Mouse (Mus musculus): ENCODE results near the gene Eif2d. TPM values are rescaled to one million over a fixed set of nuclear protein-coding genes. Genes with fewer than 3 reads are reported as not detected.

Gene Eif2d
- polyA plus RNA-seq, 1 experiment, result 41.9 TPM

DNA sequence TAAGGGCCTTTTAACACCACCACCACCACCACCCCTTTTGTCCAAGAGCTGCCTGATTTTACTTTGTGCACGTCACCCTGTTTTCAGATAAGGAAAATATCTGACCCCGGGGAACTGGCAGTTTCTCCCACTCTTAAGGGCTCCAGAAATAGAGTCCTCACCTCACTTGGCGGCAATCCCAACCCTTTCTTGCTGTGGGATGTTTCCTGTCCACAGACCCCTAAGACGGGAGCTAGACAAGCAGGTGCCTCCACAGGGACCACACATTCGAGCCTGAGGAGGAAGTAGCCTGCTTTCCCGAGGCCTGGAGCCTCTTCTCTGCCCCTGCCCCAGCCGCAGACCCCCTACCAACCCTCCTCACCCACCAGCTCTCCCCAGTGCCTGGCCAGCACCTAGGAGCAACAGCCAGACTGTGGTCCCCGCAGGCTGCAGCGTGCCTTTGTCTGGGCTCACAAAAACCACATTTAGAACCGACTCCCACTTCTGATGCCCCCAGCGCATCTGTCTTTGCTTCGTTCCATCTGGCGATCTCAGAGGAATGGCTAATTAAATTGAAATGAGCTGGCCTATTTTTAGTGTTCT lies 36.5 kb upstream of the Eif2d start:
- no peak overlapping the region for H3K27ac ChIP-seq (ENCODE audit: control insufficient read depth, insufficient read depth, low read length)
- TF ChIP-seq POLR2A (IDR thresholded peaks at IDR 0.05; ENCODE audit: control insufficient read depth, extremely low read depth, insufficient read depth, low read length, poor library complexity) (no peak), CTCF (IDR thresholded peaks at IDR 0.05; ENCODE audit: borderline replicate concordance, control insufficient read depth, extremely low read depth, insufficient read depth, low read length, poor library complexity) (no peak)
- WGBS, result 34% methylated on average over 13 of the region's 13 CpGs
- no peak for DNase-seq
- H3K36me3 ChIP-seq (ENCODE audit: control insufficient read depth, insufficient read depth, low read length), result no peaks in the 10 kb centered on the region
- H3K27me3 ChIP-seq (ENCODE audit: control insufficient read depth, insufficient read depth, low read length), result no peaks in the 10 kb centered on the region
- H3K4me1 ChIP-seq (replicated peaks; ENCODE audit: control insufficient read depth, insufficient read depth, low read length), result no peaks in the 10 kb centered on the region
- H3K4me3 ChIP-seq (ENCODE audit: control insufficient read depth, insufficient read depth, low read length), result no peak overlapping the region

DNA sequence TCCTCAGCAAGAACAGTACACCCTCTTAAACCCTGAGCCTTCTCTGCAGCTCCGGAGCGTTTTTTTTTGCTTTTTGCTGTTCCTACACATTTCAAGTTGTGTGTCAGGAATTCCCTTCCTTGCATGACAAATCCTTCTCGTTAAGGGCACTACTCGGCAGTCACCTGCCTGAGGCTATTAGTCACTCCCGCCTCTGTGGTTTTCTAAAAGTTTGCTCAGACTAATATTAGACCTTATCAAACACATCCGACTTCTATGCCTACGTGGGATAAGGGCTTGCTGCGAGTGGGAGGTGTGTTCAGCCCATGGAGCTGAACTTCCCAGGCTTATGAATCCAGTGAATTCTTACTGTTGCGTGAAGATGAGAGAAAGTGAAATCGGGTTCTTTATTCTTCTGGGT lies 34.5 kb upstream of the Eif2d start:
- Histone ChIP-seq H3K4me1 (replicated peaks; ENCODE audit: control insufficient read depth, insufficient read depth, low read length) (no peaks in the 10 kb centered on the region), H3K36me3 (ENCODE audit: control insufficient read depth, insufficient read depth, low read length) (no peaks in the 10 kb centered on the region), H3K4me3 (ENCODE audit: control insufficient read depth, insufficient read depth, low read length) (no peak overlapping the region), H3K27ac (ENCODE audit: control insufficient read depth, insufficient read depth, low read length) (no peak overlapping the region), H3K27me3 (ENCODE audit: control insufficient read depth, insufficient read depth, low read length) (no peaks in the 10 kb centered on the region)
- TF ChIP-seq POLR2A (IDR thresholded peaks at IDR 0.05; ENCODE audit: control insufficient read depth, extremely low read depth, insufficient read depth, low read length, poor library complexity), result no peak
- TF ChIP-seq CTCF (IDR thresholded peaks at IDR 0.05; ENCODE audit: borderline replicate concordance, control insufficient read depth, extremely low read depth, insufficient read depth, low read length, poor library complexity), result no peak
- WGBS, result 86% methylated on average over 10 of the region's 10 CpGs
- no peak for DNase-seq

DNA sequence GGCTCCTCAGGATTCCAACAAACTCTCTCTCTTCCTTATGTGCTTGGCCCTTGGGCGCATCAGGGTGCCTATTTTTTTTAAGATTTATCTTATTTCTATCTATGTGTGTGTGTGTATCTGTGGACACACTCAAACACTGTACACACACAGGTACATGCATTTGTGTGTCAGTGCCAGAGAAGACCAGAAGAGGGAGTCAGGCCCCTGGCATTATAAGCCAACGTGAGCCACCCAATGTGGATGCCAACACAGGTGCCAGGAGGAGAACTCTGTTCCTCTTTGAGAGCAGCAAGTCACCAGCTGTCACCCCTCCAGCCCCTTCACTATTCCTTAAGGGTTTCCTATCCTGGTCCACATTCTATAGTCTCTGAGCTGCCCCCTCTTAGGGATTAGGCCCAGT lies 34.0 kb upstream of the Eif2d start:
- DNase-seq, result peak; percentile 69
- no peaks in the 10 kb centered on the region for H3K36me3 ChIP-seq (ENCODE audit: control insufficient read depth, insufficient read depth, low read length)
- no peaks in the 10 kb centered on the region for H3K27me3 ChIP-seq (ENCODE audit: control insufficient read depth, insufficient read depth, low read length)
- H3K27ac ChIP-seq (ENCODE audit: control insufficient read depth, insufficient read depth, low read length), result no peak overlapping the region
- no peak overlapping the region for H3K4me3 ChIP-seq (ENCODE audit: control insufficient read depth, insufficient read depth, low read length)
- 50% methylated on average over 2 of the region's 2 CpGs for WGBS
- H3K4me1 ChIP-seq (replicated peaks; ENCODE audit: control insufficient read depth, insufficient read depth, low read length), result no peaks in the 10 kb centered on the region
- TF ChIP-seq CTCF (IDR thresholded peaks at IDR 0.05; ENCODE audit: borderline replicate concordance, control insufficient read depth, extremely low read depth, insufficient read depth, low read length, poor library complexity) (no peak), POLR2A (IDR thresholded peaks at IDR 0.05; ENCODE audit: control insufficient read depth, extremely low read depth, insufficient read depth, low read length, poor library complexity) (no peak)

DNA sequence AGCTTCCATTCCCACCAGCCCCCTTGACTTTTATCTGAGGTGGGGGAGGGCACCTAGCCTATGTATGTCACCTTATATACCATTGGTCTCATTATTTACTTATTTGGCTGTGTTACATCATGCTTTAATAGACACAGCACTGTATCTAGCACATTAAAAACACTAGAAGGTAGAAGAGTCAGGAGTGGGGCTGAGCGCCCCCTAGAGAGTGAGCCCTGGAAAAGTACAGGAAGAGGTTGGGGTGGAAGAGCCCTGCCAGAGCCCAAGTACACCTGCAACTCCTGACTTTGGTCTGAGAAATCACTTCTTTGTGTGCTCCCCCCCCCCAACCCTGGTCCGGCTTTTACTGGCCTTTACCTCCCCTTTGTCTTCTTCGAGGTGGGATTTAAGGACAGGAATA lies 31.0 kb upstream of the Eif2d start:
- no peak overlapping the region for H3K27ac ChIP-seq (ENCODE audit: control insufficient read depth, insufficient read depth, low read length)
- H3K4me1 ChIP-seq (replicated peaks; ENCODE audit: control insufficient read depth, insufficient read depth, low read length), result no peaks in the 10 kb centered on the region
- WGBS, result 33% methylated on average over 3 of the region's 3 CpGs
- TF ChIP-seq POLR2A (IDR thresholded peaks at IDR 0.05; ENCODE audit: control insufficient read depth, extremely low read depth, insufficient read depth, low read length, poor library complexity) (no peak), CTCF (IDR thresholded peaks at IDR 0.05; ENCODE audit: borderline replicate concordance, control insufficient read depth, extremely low read depth, insufficient read depth, low read length, poor library complexity) (no peak)
- no peak overlapping the region for H3K4me3 ChIP-seq (ENCODE audit: control insufficient read depth, insufficient read depth, low read length)
- H3K27me3 ChIP-seq (ENCODE audit: control insufficient read depth, insufficient read depth, low read length), result no peaks in the 10 kb centered on the region
- peak; percentile 60 for DNase-seq
- no peaks in the 10 kb centered on the region for H3K36me3 ChIP-seq (ENCODE audit: control insufficient read depth, insufficient read depth, low read length)

DNA sequence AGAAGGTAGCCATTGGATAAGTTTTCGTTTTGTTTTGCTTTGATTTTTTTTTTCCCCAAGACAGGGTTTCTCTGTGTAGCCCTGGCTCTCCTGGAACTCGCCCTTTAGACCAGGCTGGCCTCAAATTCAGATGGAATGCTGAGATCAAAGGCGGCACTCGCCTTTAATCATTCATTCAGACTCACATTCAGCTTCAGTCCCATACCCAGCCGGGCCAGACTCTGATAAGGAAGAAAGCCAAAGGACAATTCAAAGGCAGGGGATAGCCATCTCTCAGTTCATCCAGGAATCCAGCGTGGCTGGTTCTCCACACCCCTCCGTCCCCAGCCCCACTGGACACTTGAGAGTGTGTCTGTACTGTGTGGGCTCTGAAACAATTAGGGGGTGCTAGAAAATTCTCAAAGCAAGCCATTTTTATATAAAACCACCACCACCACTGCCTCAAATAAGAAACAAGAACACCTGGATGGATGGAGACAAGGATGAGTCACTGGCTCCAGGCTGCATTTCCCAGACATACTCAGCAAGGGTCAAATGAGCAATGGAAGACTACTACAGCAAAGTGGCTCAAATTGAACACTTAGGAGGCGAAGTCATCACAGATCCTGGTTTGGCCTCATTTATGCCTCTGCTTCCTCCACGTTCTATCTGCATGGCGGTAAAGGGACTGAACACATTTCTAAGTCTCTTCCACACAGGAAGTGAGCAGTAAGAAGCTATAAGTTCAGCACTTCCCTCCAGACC lies 29.3 kb upstream of the Eif2d start:
- H3K27ac ChIP-seq (ENCODE audit: control insufficient read depth, insufficient read depth, low read length), result no peak overlapping the region
- no peaks in the 10 kb centered on the region for H3K4me1 ChIP-seq (replicated peaks; ENCODE audit: control insufficient read depth, insufficient read depth, low read length)
- WGBS, result 91% methylated on average over 10 of the region's 10 CpGs

DNA sequence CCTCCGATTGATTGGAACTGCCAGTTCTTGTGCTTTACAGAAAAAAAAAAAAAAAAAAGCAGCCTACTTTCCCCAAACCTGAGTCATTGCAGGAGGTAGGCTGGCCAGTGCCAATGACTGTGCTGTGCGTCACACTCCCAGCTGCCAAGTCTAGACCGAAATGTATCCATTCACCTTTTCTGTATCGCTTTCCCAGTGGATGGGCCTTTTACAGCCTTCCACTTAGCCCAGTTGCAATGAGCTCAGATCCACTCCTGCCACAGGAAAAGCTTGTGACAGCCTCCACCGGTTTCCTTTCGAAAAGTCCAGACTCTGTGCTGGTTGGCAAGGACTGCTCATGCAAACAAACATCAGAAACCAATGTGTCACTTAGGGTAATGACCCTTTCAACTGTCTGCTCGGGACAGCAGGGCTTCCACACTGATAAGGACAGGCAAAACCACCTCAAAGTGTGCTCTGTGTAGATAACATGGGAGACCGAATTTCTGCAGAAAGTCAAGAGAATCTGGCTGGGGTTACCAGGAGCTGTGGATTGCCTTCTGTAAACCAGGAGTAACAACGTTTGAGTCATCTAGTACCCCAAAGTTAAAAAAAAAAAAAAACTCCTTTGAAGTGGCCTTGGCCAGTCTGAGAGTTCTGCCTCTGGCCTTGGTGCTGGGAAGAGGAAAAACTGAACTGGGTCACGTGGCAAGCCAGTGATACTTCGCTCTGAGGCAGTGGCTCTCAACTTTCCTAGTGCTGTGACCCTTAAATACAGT lies 26.8 kb upstream of the Eif2d start:
- H3K4me1 ChIP-seq (replicated peaks; ENCODE audit: control insufficient read depth, insufficient read depth, low read length), result no peaks in the 10 kb centered on the region

More for the DNA sequence above, 29.3 kb upstream of the Eif2d start:
- Histone ChIP-seq H3K36me3 (ENCODE audit: control insufficient read depth, insufficient read depth, low read length) (no peaks in the 10 kb centered on the region), H3K27me3 (ENCODE audit: control insufficient read depth, insufficient read depth, low read length) (no peaks in the 10 kb centered on the region), H3K4me3 (ENCODE audit: control insufficient read depth, insufficient read depth, low read length) (no peak overlapping the region)
- no peak for DNase-seq
- no peak for TF ChIP-seq POLR2A (IDR thresholded peaks at IDR 0.05; ENCODE audit: control insufficient read depth, extremely low read depth, insufficient read depth, low read length, poor library complexity)
- TF ChIP-seq CTCF (IDR thresholded peaks at IDR 0.05; ENCODE audit: borderline replicate concordance, control insufficient read depth, extremely low read depth, insufficient read depth, low read length, poor library complexity), result no peak

More for the DNA sequence above, 26.8 kb upstream of the Eif2d start:
- H3K36me3 ChIP-seq (ENCODE audit: control insufficient read depth, insufficient read depth, low read length), result no peaks in the 10 kb centered on the region
- no peak overlapping the region for H3K27ac ChIP-seq (ENCODE audit: control insufficient read depth, insufficient read depth, low read length)
- no peaks in the 10 kb centered on the region for H3K27me3 ChIP-seq (ENCODE audit: control insufficient read depth, insufficient read depth, low read length)
- TF ChIP-seq POLR2A (IDR thresholded peaks at IDR 0.05; ENCODE audit: control insufficient read depth, extremely low read depth, insufficient read depth, low read length, poor library complexity) (no peak), CTCF (IDR thresholded peaks at IDR 0.05; ENCODE audit: borderline replicate concordance, control insufficient read depth, extremely low read depth, insufficient read depth, low read length, poor library complexity) (no peak)
- no peak overlapping the region for H3K4me3 ChIP-seq (ENCODE audit: control insufficient read depth, insufficient read depth, low read length)
- WGBS, result 48% methylated on average over 11 of the region's 11 CpGs
- DNase-seq, result no peak
